Mouse (Mus musculus) telencephalon, adult 2 months (tissue): ENCODE measurements around the gene Lefty2.
"Not testable (repeated sequence)": the region's sequence is repeated elsewhere in the genome, so short reads cannot be mapped to it uniquely, and the experiment has no call there.

Experiments
- DNase-seq: peaks from one replicate; pipeline ENCODE4 v3.0.0-alpha.2; 2011; ENCODE audit warnings: low read depth, low spot score

Gene Lefty2

DNA sequence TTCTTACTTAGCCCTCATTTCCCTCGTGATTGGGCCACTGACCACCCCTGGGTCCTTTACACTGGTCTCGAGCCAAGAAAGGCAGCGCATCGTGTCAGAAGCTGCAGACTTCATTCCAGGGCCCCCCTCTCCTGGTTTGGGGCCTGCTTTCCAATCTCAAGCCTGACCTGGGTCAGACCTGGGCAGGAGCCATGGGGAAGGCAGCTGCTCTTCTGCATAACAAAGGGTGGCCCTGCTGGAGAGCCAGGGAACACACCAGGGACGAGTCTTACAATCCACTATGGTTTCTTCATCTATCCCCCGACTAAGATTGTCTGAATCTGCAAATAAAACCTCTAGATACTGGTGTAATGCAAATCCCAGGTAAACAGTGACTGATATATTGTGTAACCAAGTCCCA is 40.8 kb downstream of the Lefty2 start:
- no peak for DNase-seq

DNA sequence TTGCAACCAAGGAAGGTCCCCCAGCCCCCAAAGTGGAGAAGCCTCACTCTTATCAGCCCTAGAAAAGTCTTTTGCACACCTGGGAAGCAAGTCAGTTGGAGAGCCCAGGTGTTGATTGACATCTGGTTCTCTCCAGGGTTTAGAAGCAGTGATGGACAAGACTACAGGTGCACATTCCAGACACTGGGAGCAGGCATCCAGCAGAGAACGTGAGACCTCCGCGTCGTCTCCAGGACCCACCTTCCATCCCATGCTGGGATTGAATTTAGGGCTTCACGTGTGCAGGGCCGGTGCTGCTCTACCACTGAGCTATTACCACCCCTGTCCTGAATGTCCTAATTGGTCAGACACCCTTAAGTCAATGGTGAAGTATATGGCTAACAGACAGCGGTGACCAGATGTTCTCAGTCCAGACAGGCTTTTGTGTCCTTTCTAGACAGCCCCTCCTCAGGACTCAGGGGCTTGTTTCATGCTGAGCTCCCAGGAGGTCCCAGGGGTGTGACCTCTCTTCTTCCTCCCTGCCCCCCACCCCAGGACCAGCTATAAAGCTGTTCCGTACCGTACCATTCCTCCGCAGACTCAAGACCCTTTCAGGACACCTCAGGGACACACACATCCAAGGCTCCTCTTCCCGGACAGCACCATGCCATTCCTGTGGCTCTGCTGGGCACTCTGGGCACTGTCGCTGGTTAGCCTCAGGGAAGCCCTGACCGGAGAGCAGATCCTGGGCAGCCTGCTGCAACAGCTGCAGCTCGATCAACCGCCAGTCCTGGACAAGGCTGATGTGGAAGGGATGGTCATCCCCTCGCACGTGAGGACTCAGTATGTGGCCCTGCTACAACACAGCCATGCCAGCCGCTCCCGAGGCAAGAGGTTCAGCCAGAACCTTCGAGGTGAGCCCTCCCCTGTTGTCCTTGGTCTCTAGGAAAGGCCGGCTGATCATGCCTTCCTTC is 41.8 kb downstream of the Lefty2 start, which contains the start of gene Lefty1:
Gene Lefty1 (plus strand): TSS at position 556 of the 953 bp plus-strand sequence.
- DNase-seq: no peak

DNA sequence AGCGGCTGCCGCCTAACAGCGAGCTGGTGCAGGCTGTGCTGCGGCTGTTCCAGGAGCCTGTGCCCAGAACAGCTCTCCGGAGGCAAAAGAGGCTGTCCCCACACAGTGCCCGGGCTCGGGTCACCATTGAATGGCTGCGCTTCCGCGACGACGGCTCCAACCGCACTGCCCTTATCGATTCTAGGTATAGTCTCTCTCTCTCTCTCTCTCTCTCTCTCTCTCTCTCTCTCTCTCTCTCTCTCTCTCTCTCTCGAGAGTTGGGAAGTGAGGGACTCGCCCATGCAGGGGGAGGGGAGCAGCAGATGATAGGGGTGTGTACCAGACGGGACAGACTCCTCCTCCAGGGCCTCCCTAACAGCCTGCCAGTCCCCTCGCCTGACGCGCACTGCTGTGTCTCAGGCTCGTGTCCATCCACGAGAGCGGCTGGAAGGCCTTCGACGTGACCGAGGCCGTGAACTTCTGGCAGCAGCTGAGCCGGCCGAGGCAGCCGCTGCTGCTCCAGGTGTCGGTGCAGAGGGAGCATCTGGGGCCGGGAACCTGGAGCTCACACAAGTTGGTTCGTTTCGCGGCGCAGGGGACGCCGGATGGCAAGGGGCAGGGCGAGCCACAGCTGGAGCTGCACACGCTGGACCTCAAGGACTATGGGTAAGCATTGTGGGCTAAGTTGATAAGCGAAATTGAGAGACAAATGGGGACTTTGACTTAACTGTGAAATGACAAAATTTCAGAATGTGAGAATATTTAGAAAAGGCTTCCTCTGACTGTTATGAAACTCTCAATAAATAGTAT is 43.9 kb downstream of the Lefty2 start:
- DNase-seq: not testable (repeated sequence)

DNA sequence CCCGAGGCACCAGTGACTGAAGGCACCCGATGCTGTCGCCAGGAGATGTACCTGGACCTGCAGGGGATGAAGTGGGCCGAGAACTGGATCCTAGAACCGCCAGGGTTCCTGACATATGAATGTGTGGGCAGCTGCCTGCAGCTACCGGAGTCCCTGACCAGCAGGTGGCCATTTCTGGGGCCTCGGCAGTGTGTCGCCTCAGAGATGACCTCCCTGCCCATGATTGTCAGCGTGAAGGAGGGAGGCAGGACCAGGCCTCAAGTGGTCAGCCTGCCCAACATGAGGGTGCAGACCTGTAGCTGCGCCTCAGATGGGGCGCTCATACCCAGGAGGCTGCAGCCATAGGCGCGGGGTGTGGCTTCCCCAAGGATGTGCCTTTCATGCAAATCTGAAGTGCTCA is 44.7 kb downstream of the Lefty2 start:
- DNase-seq: not testable (repeated sequence)

DNA sequence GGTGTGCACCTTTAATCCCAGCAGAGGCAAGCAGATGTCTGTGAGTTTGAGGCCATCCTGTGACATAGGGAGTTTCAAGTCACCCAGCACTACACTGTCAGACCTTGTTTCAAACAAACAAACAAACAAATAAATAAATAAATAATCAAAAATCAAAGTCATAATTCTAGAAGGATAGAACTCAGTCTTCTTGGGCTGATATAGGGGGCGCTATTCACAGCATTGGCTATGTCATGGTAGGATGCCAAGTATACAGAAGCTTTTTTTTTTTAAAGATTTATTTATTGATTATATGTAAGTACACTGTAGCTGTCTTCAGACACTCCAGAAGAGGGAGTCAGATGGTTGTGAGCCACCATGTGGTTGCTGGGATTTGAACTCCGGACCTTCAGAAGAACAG is 45.9 kb downstream of the Lefty2 start:
- DNase-seq: not testable (repeated sequence)

DNA sequence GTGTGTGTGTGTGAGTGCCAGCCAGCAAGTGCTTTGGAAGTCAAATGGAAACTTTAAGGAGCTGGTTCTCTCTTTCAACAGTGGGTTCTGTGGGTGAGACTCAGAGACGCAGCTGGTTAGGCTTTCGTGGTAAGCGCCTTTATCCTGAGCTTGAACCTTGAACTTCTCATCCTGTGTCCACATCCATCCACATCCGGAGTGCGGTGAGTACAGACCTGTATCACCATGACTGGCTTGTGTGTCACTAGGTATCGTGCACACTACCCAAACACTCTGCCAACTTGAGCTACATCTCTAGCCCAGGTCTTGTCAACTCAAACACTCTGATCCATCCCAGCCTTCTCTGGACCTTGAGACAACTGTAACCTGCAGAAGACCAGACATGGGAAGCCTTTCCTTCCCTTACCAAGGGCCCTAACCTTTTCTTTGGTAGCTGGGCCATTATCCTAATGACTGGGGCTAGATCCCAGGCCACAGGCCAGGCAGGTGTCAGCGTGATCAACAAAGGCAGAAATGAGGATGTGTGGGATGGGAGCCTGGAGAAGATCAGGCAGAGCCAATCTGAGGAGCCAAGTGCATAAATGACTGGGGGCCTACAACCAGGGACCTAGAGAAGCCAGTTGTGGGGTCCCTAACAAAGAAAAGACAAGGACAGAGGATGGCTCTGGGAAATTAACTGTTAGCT is 48.0 kb downstream of the Lefty2 start:
- DNase-seq: no peak

DNA sequence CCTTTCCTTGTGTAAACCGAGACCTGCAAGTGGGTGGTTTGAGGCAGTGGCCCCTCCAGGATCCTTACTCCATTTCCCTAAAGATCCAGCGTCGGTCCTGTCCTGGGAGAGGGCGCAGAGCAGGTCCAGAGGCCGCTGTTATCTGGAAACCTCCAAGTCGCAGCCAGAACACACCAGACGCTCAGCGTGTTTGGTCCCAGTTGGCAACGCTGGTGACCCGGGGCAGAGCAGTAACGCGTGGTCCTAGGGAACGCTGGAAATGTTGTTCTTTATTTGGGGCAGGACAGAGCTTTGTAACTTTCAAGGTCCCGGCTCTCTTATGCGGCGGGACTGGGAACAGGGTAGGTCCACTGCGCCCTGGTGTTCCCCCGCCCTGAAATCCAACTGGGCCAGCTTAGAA is 48.8 kb downstream of the Lefty2 start:
- no peak for DNase-seq

DNA sequence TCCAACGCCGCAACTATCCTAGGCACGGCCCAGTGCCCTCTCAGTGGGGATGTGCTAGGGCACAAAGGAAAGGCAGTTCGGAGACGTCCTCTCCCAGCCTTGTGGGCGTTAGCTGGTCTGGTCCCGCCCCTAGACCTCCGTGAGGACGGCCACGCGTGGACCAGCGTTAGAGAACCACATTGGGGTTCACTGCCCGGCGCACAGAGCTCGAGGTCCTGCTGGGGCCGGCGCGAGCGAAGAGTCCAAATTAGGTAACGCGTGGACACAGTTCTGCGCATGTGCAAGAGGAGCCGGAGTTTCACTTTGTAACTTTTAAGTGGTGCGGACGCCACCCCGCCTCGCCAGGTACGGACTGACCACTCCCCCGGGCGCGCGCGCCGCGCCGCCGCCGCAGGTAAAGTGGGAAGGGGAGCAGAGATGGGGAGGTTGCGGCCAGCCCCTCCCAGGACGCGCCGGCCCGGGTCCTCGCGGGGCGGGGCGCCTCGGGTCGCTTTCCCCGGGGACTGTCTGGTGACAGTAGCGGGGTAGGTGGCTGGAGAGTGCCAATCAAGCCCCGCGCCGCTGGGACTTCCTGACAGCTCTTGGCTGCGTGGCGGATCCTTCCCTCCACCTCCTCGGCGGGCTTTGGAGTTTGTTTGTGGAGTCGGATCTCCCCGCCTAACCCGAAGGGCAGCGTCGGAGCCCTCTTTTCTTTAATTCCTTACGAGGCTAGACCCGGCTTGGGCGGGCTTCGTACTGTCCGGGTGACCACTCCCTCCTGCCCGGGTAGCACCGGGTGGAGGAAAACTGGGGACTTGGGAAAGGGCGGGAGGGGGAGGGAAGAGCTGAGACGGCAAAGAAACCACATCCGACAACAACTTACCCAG is 49.5 kb downstream of the Lefty2 start, which contains the start of gene Tmem63a:
Gene Tmem63a (plus strand): TSS at position 179 of the 866 bp plus-strand sequence.
- DNase-seq: no peak

DNA sequence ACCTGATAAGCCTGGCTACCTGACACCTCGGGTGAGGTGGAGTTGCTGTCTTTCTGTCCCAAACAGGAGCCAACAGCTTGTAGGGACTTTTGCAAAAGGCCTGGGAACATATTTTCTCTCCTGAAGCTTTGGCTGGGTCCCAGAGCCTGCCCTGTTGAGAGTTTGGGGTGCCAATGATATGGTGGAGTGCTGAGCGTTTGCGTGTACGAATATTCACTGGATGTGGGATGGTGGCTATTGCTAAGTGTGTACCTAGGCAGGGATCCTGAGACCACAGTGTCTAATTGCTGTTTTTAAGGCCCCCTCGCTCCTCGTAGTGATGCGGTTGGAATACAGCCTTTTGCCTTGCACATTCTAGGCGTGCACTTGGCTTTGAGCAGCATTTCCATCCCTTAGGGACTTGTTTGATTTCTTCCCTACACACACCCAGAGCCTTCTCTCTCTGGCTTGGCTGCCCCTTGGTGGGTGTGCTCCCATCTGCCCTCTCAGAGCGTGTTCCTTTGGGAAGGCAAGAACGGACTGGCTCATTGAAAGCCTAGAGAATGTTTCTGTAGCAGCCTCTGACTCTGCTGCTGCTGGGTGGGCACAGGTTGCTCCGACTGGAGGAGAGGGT is 50.2 kb downstream of the Lefty2 start:
- DNase-seq: no peak

DNA sequence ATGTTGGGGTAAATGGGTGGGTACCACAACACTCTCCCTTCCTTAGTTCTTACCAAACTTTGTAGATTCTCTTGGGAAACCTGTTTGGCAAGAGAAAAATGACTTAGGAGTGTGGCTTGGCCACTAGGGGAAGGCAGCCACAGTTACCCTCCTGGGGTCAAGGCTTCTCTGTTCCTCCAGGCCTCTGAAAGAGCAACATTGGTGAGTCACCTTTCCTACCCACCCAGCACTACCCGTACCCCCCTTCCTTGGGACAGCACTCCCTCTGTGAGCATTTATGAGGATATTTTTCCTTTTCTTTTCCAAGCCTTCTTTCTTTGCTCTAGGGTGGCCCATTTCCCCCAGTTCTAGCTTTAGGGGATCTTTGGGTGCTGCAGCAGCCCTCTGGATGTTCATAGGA is 51.0 kb downstream of the Lefty2 start:
- DNase-seq: no peak

DNA sequence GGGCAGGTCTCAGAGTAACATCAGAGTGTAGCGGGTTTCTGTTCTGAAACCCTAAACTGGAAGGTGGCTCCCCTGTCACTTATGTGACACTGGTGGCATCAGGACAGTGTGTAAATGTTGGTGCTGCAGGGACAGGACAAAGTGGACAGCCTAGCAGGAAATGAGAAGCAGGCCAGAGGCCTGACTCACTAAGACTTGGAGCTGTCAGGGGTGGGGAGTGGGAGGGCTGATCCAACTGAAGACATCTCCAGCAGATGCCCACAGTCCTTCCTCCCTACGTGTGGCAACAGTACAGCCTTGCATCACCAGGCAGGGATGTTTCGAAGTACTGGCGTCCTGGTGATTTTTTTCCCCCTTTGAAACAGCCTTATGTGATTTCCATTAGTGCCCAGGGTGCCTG is 51.6 kb downstream of the Lefty2 start:
- DNase-seq: no peak

DNA sequence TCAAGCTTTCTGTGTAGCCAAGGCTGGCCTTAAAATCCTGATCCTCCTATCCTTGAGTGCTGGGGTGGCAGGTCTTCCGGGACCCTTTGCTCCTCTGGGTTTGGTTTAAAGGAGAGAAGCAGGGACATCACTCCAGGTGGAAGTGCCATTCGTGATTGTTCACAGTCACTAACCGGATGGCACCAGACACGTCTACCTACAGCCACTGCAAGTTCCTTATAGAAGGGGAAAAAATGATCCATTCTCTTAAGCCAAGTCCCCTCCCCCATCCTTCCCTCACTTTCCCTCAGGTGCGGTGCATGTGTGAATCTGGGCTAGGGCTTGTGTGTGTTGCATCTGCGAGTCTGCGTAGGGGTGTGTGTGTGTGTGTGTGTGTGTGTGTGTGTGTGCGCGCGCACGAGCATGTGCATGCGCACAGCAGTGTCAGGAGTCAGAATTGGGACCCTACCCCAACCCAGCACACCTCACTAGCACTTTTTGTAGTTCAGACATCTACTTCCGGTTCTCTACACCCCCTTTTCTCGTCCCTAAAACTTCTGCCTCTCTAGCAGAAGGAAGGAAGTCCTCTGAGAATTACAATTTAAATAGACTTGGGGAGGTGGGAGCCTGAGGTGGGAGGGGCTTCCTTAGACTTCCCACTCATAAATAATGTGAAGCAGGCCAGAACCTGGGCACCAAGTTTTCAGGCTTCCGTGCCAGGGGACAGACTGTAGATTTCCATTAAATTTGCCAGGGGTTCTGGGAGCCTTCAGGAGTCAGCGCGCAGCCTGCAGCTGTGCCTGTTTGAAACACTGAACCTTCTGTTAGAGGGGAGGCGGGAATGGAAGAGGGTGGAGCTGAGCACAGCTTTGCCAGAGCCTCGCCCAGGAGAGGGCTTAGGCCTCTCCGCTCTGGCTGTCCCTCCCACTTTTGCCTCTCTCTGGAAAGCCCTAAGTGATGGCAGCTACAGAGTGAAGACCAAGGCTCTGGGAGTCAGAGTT is 52.4 kb downstream of the Lefty2 start:
- peak; percentile 57 for DNase-seq

DNA sequence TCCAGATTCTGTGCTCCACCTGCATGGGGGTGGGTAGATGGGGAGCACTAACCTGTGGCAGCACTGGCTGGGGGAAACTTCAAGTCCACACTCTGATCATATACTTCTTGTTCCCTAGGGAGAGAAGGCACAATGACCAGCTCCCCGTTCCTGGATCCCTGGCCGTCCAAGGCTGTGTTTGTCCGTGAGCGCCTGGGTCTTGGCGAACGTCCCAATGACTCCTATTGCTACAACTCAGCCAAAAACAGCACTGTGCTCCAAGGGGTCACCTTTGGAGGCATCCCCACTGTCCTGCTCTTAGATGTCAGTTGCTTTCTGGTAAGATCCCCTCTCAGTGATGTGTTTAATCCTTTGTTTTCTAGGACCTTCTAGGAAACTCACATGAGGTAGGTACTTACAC is 53.5 kb downstream of the Lefty2 start:
- no peak for DNase-seq
